Mouse (Mus musculus) stomach, postnatal 0 days (tissue): ENCODE measurements at regions not wholly inside any gene's neighbourhood (a gene's known extent, or its start where the extent isn't known, plus 50 kb on each side); places are given as distances from the start of the nearest gene placed in this dataset.

Source experiments
- CTCF ChIP-seq: IDR thresholded peaks from 2 replicates; pipeline ENCODE4 v1.5.1; 2016; ENCODE audit warnings: antibody characterized with exemption, low read depth, mild to moderate bottlenecking, moderate library complexity
- EP300 ChIP-seq: optimal IDR thresholded peaks from 2 replicates; pipeline ENCODE3; 2016; ENCODE audit warnings: antibody characterized with exemption

- TF ChIP-seq CTCF (no peak), EP300 (no peak)
Measured at GRCm38 (mm10) chr14:103434218-103434617, 78.9 kb upstream of the Scel start.
